Mouse (Mus musculus) heart, embryonic 10.5 days (tissue): Measurements from ENCODE around the gene 4933428G20Rik. TPM values are rescaled to one million over a fixed set of nuclear protein-coding genes. Genes with fewer than 3 reads are reported as not detected.

Experiments used
- DNase-seq: peaks from one replicate; pipeline ENCODE4 v3.0.0-alpha.2; 2017; ENCODE audit warnings: low spot score
- H3K27ac ChIP-seq: fragments of 300-500 bp; sonication (generic); 2 replicates; pipeline ENCODE4 v1.5.1; 2016; ENCODE audit warnings: mild to moderate bottlenecking
- H3K27me3 ChIP-seq: fragments of 300-500 bp; sonication (generic); 2 replicates; pipeline ENCODE4 v1.6.1; 2016; ENCODE audit warnings: mild to moderate bottlenecking; ENCODE audit not compliant: poor library complexity, insufficient read depth, severe bottlenecking
- H3K36me3 ChIP-seq: fragments of 300-500 bp; sonication (generic); 2 replicates; pipeline ENCODE4 v1.6.1; 2016; ENCODE audit warnings: mild to moderate bottlenecking, moderate library complexity
- H3K4me1 ChIP-seq: fragments of 300-500 bp; sonication (generic); 2 replicates; pipeline ENCODE4 v1.6.1; 2016; ENCODE audit warnings: mild to moderate bottlenecking
- H3K4me3 ChIP-seq: fragments of 300-500 bp; sonication (generic); 2 replicates; pipeline ENCODE4 v1.5.1; 2016; ENCODE audit warnings: mild to moderate bottlenecking, moderate library complexity
- H3K9me3 ChIP-seq: fragments of 300-500 bp; sonication (generic); 2 replicates; pipeline ENCODE4 v1.6.1; 2016; ENCODE audit warnings: mild to moderate bottlenecking, moderate library complexity
- WGBS: fragments of 180-500 bp; shearing (Covaris S2); methylation state at CpG from one replicate; pipeline ENCODE4 v1.1.7; 2016; 5-methylcytosine and 5-hydroxymethylcytosine counted together
- polyA plus RNA-seq: library from polyadenylated mRNA; unstranded; fragments of >200 nt; fragmentation: Nextera tagmentation; extraction: Ambion mirVana; gene quantifications from 2 replicates; pipeline ENCODE4 v1.2.1, GENCODE M21; 2016

The 4933428G20Rik gene
- polyA plus RNA-seq, 1 experiment from 2014 or later = 1.3 TPM

DNA sequence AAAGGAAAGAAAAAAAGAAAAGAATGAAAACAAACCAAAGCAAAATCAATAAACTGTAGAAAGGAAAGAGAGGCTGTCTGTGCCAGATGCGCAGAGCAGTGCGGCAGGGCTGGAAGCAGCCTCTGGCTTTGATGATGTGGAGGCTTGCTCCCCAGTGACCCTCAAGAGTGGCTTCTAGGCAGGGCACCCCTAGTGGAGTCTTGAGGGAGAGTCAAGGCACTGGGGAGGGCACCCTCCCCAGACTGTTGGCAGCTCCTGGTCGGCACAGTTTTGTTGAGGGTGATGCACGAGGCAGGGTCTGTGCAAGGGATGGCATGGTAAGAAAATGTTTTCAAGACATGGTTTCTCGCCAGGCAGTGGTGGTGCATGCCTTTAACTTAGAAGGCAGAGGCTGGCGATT is 37.6 kb downstream of the 4933428G20Rik start:
- Histone ChIP-seq H3K4me1 (peaks cover 10% of the 10 kb centered on the region; the same call in 1 of the 2 replicates), H3K27me3 (no peaks in the 10 kb centered on the region), H3K36me3 (peaks cover 100% of the 10 kb centered on the region), H3K27ac (no peak overlapping the region), H3K9me3 (no peaks in the 10 kb centered on the region), H3K4me3 (no peak overlapping the region)
- 86% methylated on average over 6 of the region's 6 CpGs for WGBS
- DNase-seq = no peak

DNA sequence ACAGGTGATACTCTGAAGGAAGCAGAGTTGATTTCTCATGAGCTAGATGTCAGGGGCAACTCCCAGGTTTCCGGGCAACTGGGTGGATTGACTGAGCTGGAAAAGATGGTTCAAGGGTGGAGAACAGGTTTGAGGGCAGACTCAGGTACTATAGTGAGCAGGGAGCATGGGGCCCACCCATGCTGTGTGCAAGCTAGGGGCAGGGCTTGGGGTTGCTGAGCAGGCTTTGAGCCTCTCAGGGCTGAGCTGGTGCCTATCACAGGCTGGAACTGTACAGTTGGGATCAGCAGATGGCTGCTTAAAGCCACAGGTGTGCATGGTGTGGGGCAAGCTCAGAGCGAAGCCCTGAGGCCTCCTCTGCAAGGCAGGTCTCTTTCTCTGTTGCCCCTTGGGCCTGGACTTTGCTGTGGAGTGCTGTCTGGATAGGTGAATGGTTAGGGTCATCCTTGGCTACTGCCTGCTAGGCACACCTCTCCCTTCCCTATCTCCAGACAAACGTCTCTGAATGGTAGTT is 38.8 kb downstream of the 4933428G20Rik start:
- H3K4me1 ChIP-seq = peaks cover 7% of the 10 kb centered on the region; the same call in 1 of the 2 replicates
- H3K36me3 ChIP-seq = peaks cover 100% of the 10 kb centered on the region
- H3K27me3 ChIP-seq = no peaks in the 10 kb centered on the region
- H3K27ac ChIP-seq = no peak overlapping the region
- no peak for DNase-seq
- H3K4me3 ChIP-seq = no peak overlapping the region
- WGBS = 90% methylated on average over 3 of the region's 3 CpGs
- H3K9me3 ChIP-seq = no peaks in the 10 kb centered on the region

DNA sequence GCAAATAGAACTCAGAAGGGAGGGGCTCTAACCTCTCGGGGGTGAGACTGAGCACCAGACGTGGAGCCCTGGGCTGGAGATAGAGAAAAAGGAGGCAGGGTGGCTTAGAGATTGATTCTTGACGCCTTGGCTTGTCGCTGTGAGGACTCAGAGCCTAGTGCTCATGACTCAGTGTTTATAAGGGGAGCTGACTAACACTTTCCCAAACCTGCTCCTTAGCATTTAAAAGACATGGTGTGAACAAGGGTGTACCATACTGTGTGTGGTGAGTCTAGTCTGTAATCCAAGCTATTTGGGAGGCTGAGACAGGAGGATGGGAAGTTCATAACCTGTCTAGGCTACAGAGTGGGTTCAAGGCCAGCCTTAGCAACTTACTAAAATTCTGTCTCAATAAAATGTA is 43.0 kb downstream of the 4933428G20Rik start:
- no peak for DNase-seq
- H3K27me3 ChIP-seq = no peaks in the 10 kb centered on the region
- no peak overlapping the region for H3K4me3 ChIP-seq
- 79% methylated on average over 4 of the region's 4 CpGs for WGBS
- peaks cover 100% of the 10 kb centered on the region for H3K36me3 ChIP-seq
- H3K4me1 ChIP-seq = 0 out of 2 replicates have a peak, but pooled peaks cover 6% of the 10 kb centered on the region
- no peaks in the 10 kb centered on the region for H3K9me3 ChIP-seq
- no peak overlapping the region for H3K27ac ChIP-seq

DNA sequence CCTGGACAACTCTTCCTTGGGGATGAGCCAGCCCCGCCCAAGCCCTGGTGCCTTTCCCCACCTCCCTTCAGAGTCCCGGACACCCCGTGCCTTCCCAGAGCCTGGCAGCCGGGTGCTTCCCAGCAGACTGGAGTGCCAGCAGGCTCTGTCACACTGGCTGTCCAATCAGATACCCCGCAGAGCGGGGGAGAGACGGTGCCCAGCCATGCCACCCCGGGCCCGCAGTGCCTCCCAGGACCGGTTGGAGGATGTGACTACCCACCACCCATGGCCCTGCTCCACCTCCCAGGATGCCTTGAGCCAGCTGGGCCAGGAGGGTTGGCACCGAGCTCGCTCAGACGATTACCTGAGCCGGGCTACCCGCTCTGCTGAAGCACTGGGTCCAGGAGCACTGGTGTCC is 48.5 kb downstream of the 4933428G20Rik start:
- H3K4me3 ChIP-seq = 0 out of 2 replicates have a peak overlapping the region, but pooled peaks have one; percentile 1
- H3K27ac ChIP-seq = peak overlapping the region; percentile 49
- H3K9me3 ChIP-seq = no peaks in the 10 kb centered on the region
- 92% methylated on average over 15 of the region's 15 CpGs for WGBS
- H3K27me3 ChIP-seq = no peaks in the 10 kb centered on the region
- DNase-seq = no peak
- peaks cover 46% of the 10 kb centered on the region for H3K4me1 ChIP-seq
- H3K36me3 ChIP-seq = peaks cover 100% of the 10 kb centered on the region

DNA sequence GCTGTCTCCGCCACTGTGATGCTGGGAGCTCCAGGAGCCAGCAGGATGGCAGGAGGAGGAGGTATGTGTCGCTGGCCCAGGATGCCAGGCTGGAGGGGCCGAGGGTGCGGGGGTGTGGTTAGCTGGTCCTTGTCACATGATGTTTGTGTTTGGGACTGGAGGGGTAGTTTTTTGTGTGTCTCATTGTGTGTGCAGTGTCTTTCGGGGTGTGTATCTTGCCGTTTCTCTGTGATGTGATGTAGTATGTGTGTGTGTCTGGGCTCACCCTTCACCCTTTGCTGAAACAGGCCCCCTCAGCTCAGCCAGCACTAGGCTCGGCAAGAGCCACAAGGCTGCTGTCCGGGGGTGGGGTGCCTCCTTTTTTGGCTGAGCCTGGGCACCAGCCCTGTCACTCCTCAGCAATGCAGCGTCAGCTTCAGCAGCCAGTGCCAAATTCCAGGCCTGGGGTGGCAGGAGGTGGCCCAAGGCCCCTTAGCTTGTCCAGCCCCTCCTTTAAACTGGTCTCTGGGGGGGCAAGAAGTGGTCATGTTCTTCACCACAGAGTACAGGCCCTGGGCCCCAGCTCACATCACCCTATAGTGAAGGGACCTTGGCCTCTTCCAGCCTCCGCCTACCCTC is 49.7 kb downstream of the 4933428G20Rik start:
- 43% methylated on average over 10 of the region's 10 CpGs for WGBS
- DNase-seq = no peak
- no peaks in the 10 kb centered on the region for H3K27me3 ChIP-seq
- H3K27ac ChIP-seq = peak overlapping the region; percentile 84
- no peaks in the 10 kb centered on the region for H3K9me3 ChIP-seq
- peaks cover 100% of the 10 kb centered on the region for H3K36me3 ChIP-seq
- H3K4me3 ChIP-seq = peak overlapping the region; percentile 55
- peaks cover 58% of the 10 kb centered on the region for H3K4me1 ChIP-seq

DNA sequence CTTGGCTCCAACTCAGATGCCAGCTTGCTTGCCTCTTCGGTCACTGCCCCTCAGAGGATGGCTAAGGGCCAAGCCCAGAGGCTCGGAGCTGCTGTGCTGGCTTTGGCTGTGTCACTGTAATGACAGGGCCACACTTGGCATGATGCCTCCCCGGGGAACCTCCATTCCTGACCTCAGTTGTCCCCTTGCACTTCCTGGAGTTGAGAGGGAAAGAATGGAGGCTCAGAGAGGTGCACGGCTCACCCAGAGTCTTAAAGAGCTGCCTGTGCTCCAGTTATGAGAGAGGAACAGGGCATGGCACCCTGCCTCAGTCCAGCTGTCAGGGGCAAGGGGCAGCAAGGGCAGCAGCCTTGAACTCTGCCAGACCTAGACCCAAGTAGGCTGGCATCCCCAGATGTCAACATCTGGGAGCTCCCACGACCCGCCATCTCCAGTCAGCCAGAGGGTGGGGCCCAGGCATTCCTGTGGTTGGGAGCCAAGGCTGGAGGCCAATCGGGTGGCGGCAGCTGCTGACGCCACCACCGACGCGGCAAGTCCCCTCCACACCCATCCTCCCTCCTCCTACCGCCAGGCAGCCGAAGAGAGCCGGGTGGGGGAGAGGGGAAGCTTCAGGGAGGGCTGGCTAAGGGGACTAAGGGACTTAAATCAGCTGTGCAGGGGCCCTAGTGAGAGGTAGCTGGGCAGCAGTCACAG is 50.4 kb downstream of the 4933428G20Rik start:
- Histone ChIP-seq H3K36me3 (peaks cover 100% of the 10 kb centered on the region), H3K9me3 (no peaks in the 10 kb centered on the region), H3K4me1 (peaks cover 65% of the 10 kb centered on the region), H3K27me3 (no peaks in the 10 kb centered on the region), H3K4me3 (peak overlapping the region; percentile 55), H3K27ac (peak overlapping the region; percentile 84)
- DNase-seq = peak; percentile 94
- WGBS = 21% methylated on average over 14 of the region's 15 CpGs

DNA sequence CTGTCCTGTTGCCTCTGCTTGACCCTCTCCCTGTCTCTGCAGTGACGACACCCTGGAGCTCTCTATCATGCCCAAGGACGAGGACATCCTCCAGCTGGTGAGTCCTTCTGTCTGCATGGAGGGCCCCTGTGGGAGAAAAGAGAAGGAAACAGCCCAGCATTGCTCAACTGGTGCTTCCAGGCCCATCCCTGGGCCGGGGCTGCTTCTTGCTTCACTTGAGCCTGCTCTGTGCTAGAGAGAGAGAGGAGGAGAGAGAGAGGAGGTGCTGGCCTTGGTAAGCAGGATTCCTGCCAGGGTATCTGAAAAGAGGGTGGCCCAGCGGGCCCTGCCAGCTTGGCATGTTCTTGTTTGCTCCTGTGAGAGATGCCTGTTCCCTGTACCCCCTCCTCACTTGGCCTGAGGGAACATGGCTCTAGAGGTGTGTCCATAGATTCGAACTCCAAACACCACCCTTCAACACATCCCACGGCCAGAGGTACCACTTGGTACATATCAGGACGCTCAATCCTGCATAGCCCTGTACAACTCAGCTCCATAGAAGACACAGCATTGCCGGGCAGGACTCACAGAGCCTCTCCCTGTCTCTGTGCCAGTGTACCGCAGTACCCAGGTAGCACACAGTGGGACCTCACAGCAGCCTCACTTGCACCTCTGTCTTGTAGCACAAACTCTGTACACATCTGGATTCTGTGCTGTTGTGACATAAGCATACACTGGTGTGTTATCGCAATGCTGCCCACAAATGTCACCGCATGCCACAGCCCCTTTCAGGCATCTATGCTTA is 51.3 kb downstream of the 4933428G20Rik start:
- peak overlapping the region; percentile 84 for H3K27ac ChIP-seq

DNA sequence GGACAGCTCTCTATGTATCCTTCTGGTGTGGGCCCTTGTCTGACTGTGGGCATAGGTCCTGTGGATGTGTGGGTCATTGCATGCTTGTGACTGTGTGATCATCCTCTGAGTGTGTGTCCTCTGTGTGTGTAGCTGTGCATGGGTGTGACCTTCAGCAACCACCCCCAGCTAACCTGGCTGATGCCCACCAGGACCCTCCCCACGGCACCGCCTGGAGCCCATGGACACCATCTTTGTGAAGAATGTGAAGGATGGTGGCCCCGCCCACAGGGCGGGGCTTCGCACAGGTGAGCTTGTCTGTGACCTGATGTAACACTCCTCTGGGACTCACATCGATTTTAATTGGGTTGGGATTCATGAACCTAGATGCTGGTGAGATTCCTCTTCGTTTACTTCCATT is 52.2 kb downstream of the 4933428G20Rik start:
- Histone ChIP-seq H3K36me3 (peaks cover 98% of the 10 kb centered on the region), H3K27ac (no peak overlapping the region), H3K4me3 (no peak overlapping the region), H3K9me3 (no peaks in the 10 kb centered on the region), H3K4me1 (peaks cover 76% of the 10 kb centered on the region), H3K27me3 (no peaks in the 10 kb centered on the region)
- 77% methylated on average over 7 of the region's 7 CpGs for WGBS
- no peak for DNase-seq

More for the DNA sequence above, 51.3 kb downstream of the 4933428G20Rik start:
- H3K4me3 ChIP-seq = no peak overlapping the region
- H3K9me3 ChIP-seq = no peaks in the 10 kb centered on the region
- H3K27me3 ChIP-seq = no peaks in the 10 kb centered on the region
- WGBS = 87% methylated on average over 11 of the region's 11 CpGs
- H3K36me3 ChIP-seq = peaks cover 100% of the 10 kb centered on the region
- H3K4me1 ChIP-seq = peaks cover 68% of the 10 kb centered on the region
- DNase-seq = no peak

DNA sequence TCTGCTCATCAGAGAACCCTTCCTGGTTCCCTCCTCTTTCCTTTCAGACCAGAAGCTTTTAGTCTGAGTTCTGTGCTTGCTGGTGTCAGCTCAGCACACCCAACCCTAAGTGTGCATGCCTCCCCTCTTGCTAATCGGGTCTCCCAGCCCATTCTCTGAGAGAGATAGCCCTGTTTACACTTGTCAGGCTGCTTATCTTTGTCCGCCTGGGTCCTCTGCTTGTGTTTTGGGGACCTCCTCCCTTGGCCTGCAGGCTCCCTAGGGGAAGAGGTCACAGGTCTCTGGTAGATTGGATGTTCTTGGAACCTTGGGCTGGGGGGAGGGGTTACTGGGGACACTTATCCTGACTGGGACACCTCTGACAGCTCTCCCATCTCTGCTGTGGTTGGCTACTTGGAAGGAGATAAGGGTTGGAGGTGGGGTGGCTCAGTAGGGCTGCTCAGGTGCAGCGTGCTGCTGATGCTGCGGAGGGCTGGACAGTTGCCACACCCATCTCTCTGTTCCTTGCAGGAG is 54.1 kb downstream of the 4933428G20Rik start:
- Histone ChIP-seq H3K4me1 (peaks cover 85% of the 10 kb centered on the region), H3K27ac (peak overlapping the region; percentile 99), H3K4me3 (0 out of 2 replicates have a peak overlapping the region, but pooled peaks have one; percentile 16), H3K36me3 (peaks cover 86% of the 10 kb centered on the region), H3K27me3 (no peaks in the 10 kb centered on the region), H3K9me3 (no peaks in the 10 kb centered on the region)
- DNase-seq = peak; percentile 97
- 30% methylated on average over 4 of the region's 4 CpGs for WGBS

DNA sequence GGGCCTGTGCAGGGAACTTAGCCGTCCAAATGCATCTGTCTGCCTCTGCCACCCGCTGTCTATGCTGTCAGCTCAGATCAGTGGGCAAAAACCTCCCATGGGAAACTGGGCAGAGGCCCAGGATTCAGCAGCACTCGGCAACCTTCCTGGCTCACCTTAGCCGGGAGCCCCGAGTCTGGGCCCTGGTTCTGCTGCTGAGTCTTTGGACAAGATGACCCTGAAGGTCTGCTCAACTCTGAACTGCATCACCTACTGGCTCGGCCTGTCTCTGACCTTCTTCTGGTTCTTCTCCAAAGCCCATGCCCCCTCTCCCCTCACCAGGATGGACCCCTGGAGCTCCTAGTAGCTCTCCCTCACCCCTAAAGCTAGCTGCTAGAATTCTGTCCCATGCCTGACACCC is 54.5 kb downstream of the 4933428G20Rik start:
- Histone ChIP-seq H3K4me3 (peak overlapping the region; percentile 16; the same call in 1 of the 2 replicates), H3K9me3 (no peaks in the 10 kb centered on the region), H3K27ac (peak overlapping the region; percentile 99), H3K27me3 (no peaks in the 10 kb centered on the region), H3K36me3 (peaks cover 81% of the 10 kb centered on the region), H3K4me1 (peaks cover 84% of the 10 kb centered on the region)
- WGBS = 51% methylated on average over 6 of the region's 6 CpGs
- DNase-seq = no peak

DNA sequence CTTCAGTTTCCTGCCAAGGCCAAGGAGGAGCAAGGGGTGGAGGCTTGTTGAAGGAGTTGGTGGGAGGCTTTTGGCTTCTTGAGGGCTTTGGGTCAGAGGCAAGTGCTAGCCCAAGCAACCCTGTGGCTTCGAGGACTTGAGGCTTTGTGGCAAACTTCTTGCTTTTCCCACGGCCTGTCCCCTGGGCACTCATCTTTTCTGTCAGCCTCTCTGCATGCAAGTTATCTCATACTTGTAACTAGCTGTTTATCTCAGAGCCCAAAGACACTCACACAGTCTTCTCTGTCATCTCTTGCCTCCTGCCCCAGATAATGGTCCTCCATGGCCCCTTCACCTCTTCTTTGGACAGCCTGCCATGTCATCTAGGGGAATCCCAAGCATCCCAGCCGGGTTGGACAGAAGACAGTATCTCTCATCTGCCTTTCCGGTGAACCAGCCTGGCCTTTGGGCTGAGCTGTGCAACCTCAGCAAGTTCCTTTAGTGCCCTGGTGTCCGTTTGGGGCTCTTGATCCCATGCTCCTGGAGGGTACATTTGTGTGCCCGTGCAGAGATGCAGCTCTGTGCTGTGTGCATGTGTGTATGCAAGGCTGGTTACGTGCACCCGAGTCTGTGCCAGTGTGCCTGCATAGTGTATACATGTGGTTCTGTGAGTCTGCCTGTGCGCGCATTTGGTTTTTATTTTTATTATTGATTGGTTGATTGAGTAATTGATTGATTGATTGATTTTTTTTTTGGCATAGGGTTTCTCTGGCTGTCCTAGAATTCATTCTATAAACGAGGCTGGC is 57.1 kb downstream of the 4933428G20Rik start:
- no peaks in the 10 kb centered on the region for H3K27me3 ChIP-seq
- peak overlapping the region; percentile 99 for H3K4me3 ChIP-seq
- 58% methylated on average over 11 of the region's 11 CpGs for WGBS
- H3K9me3 ChIP-seq = no peaks in the 10 kb centered on the region
- peak overlapping the region; percentile 99 for H3K27ac ChIP-seq
- H3K36me3 ChIP-seq = peaks cover 56% of the 10 kb centered on the region
- peaks cover 87% of the 10 kb centered on the region for H3K4me1 ChIP-seq
- no peak for DNase-seq

DNA sequence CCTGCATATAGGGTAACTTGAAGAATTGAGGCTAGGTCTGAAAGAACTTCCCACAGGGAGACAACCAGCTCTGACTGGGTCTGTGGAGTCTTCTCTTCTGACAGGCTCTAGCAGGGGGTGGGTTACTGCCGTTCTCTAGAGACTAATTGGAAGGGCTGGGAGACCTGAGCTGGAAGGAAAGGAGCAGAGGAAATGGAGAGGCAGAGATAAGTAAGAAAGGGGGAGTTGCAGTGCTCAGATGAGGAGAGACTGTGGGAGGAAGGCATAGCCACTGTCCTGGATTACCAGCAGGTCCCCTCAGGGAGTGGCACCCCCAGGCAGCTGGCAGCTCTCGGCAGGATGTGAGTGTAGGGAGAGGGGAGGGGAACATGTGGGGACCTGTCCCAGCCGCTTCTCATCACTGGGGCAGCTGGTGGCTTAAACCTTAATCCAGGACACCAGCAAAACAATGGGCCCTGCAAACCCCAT is 58.4 kb downstream of the 4933428G20Rik start:
- H3K36me3 ChIP-seq = peaks cover 42% of the 10 kb centered on the region
- WGBS = 4% methylated on average over 3 of the region's 3 CpGs
- H3K4me1 ChIP-seq = peaks cover 99% of the 10 kb centered on the region
- DNase-seq = no peak
- H3K27me3 ChIP-seq = no peaks in the 10 kb centered on the region
- H3K27ac ChIP-seq = peak overlapping the region; percentile 99
- H3K4me3 ChIP-seq = peak overlapping the region; percentile 99
- no peaks in the 10 kb centered on the region for H3K9me3 ChIP-seq
